Mouse (Mus musculus) hindbrain, postnatal 0 days (tissue): Measurements from ENCODE around the gene Klf6. TPM values are rescaled to one million over a fixed set of nuclear protein-coding genes. Genes with fewer than 3 reads are reported as not detected.
A peak's percentile ranks its signal among the peaks of the same experiment; 100 is the strongest.

Source experiments
- ATAC-seq: fragments of 200-750 bp; cut with Nextera tagmentation; 2 replicates; pipeline ENCODE4 v1.8.0; 2017; ENCODE audit warnings: mild to moderate bottlenecking, moderate TSS enrichment, moderate library complexity
- DNase-seq: peaks from one replicate; pipeline ENCODE4 v3.0.0-alpha.2; 2015; ENCODE audit warnings: low spot score
- H3K27ac ChIP-seq: fragments of 300-500 bp; sonication (generic); 2 replicates; pipeline ENCODE4 v1.5.1; 2014; ENCODE audit warnings: mild to moderate bottlenecking
- H3K27me3 ChIP-seq: fragments of 300-500 bp; sonication (generic); 2 replicates; pipeline ENCODE4 v1.6.1; 2014; ENCODE audit warnings: low read length, mixed read lengths; ENCODE audit not compliant: insufficient read depth
- H3K36me3 ChIP-seq: fragments of 300-500 bp; sonication (generic); 2 replicates; pipeline ENCODE4 v1.6.1; 2014; ENCODE audit warnings: low read length, mixed read lengths; ENCODE audit not compliant: insufficient read depth
- H3K4me1 ChIP-seq: fragments of 300-500 bp; sonication (generic); 2 replicates; pipeline ENCODE4 v1.6.1; 2014; ENCODE audit warnings: antibody characterized with exemption, low read length, mixed read lengths; ENCODE audit not compliant: insufficient read depth
- H3K4me2 ChIP-seq: fragments of 300-500 bp; sonication (generic); 2 replicates; pipeline ENCODE4 v1.6.1; 2014; ENCODE audit warnings: low read depth, mild to moderate bottlenecking, low read length, moderate library complexity, mixed read lengths
- H3K4me3 ChIP-seq: fragments of 300-500 bp; sonication (generic); 2 replicates; pipeline ENCODE4 v1.5.1; 2014; ENCODE audit warnings: low read length
- H3K9ac ChIP-seq: fragments of 300-500 bp; sonication (generic); replicated peaks from 2 replicates; pipeline ENCODE4 v1.6.1; 2014; ENCODE audit warnings: mild to moderate bottlenecking, low read length, moderate library complexity, mixed read lengths
- H3K9me3 ChIP-seq: fragments of 300-500 bp; sonication (generic); 2 replicates; pipeline ENCODE4 v1.6.1; 2016; ENCODE audit warnings: low read length, mixed read lengths
- CTCF ChIP-seq: IDR thresholded peaks from 2 replicates; pipeline ENCODE4 v1.5.1; 2016; ENCODE audit warnings: antibody characterized with exemption, control low read depth, low read depth
- WGBS: fragments of 180-500 bp; shearing (Covaris S2); extraction: QIAGEN DNeasy Blood & Tissue Kit; methylation state at CpG from one replicate; pipeline ENCODE4 v1.1.7; 2014; 5-methylcytosine and 5-hydroxymethylcytosine counted together
- polyA plus RNA-seq: library from polyadenylated mRNA; unstranded; fragments of >200 nt; fragmentation: Nextera tagmentation; extraction: Ambion mirVana; gene quantifications from 2 replicates; pipeline ENCODE4 v1.2.1, GENCODE M21; 2015
- total RNA-seq: library from RNA; depleted of rRNA; stranded (reverse); fragments of >200 nt; gene quantifications from 2 replicates; pipeline ENCODE4 v1.2.3, GENCODE M21; 2014

Klf6 gene
- total and polyA plus RNA-seq, 2 experiments from 2014 or later = 53.1 to 104 TPM

- Histone ChIP-seq H3K4me1 (peaks cover 8% of the 10 kb centered on the region; the same call in 1 of the 2 replicates), H3K9ac (no peak overlapping the region), H3K36me3 (peaks cover 27% of the 10 kb centered on the region; the same call in 1 of the 2 replicates), H3K4me3 (no peak overlapping the region), H3K27ac (no peak overlapping the region), H3K9me3 (no peaks in the 10 kb centered on the region), H3K4me2 (no peak overlapping the region), H3K27me3 (no peaks in the 10 kb centered on the region)
- WGBS = 77% methylated on average over 8 of the region's 8 CpGs
- no peak for TF ChIP-seq CTCF
- ATAC-seq = no peak
- DNase-seq = no peak
Observed at GRCm38 (mm10) chr13:5868376-5868775, 7.1 kb downstream of the Klf6 start.

- H3K9ac ChIP-seq = no peak overlapping the region
- ATAC-seq (no peak), DNase-seq (peak; percentile 16)
- peaks cover 8% of the 10 kb centered on the region; the same call in 1 of the 2 replicates for H3K4me1 ChIP-seq
- no peaks in the 10 kb centered on the region for H3K27me3 ChIP-seq
- WGBS = 43% methylated on average over 5 of the region's 5 CpGs
- TF ChIP-seq CTCF = no peak
- no peak overlapping the region for H3K4me2 ChIP-seq
- no peak overlapping the region for H3K4me3 ChIP-seq
- no peaks in the 10 kb centered on the region for H3K9me3 ChIP-seq
- peak overlapping the region; percentile 26; the same call in 1 of the 2 replicates for H3K27ac ChIP-seq
- H3K36me3 ChIP-seq = peaks cover 27% of the 10 kb centered on the region; the same call in 1 of the 2 replicates
Observed at GRCm38 (mm10) chr13:5869433-5869832, 8.2 kb downstream of the Klf6 start.

GRCm38 (mm10) chr13:5869842-5870241 lies 8.6 kb downstream of the Klf6 start:
- Histone ChIP-seq H3K27me3 (no peaks in the 10 kb centered on the region), H3K4me2 (no peak overlapping the region), H3K27ac (peak overlapping the region; percentile 26), H3K36me3 (peaks cover 27% of the 10 kb centered on the region; the same call in 1 of the 2 replicates), H3K4me3 (no peak overlapping the region), H3K9ac (no peak overlapping the region), H3K9me3 (no peaks in the 10 kb centered on the region), H3K4me1 (peaks cover 8% of the 10 kb centered on the region; the same call in 1 of the 2 replicates)
- DNase-seq (peak; percentile 12), ATAC-seq (no peak)
- 16% methylated on average over 7 of the region's 7 CpGs for WGBS
- no peak for TF ChIP-seq CTCF

- Histone ChIP-seq H3K36me3 (peaks cover 20% of the 10 kb centered on the region; the same call in 1 of the 2 replicates), H3K4me3 (no peak overlapping the region), H3K9ac (no peak overlapping the region), H3K27ac (no peak overlapping the region), H3K4me2 (peak overlapping the region; percentile 35), H3K27me3 (no peaks in the 10 kb centered on the region), H3K9me3 (no peaks in the 10 kb centered on the region), H3K4me1 (peaks cover under 1% of the 10 kb centered on the region; the same call in 1 of the 2 replicates)
- DNase-seq = peak; percentile 34
- WGBS = 18% methylated on average over 14 of the region's 15 CpGs
- peak; percentile 78 for ATAC-seq
- TF ChIP-seq CTCF = no peak
Observed at GRCm38 (mm10) chr13:5870382-5871272, 9.3 kb downstream of the Klf6 start.

- ATAC-seq = no peak
- WGBS = 66% methylated on average over 7 of the region's 7 CpGs
Observed at GRCm38 (mm10) chr13:5871414-5871813, 10.1 kb downstream of the Klf6 start.

GRCm38 (mm10) chr13:5873681-5874080 lies 12.4 kb downstream of the Klf6 start:
- H3K27me3 ChIP-seq = no peaks in the 10 kb centered on the region
- no peak overlapping the region for H3K27ac ChIP-seq
- H3K4me2 ChIP-seq = no peak overlapping the region
- no peaks in the 10 kb centered on the region for H3K36me3 ChIP-seq
- H3K9ac ChIP-seq = no peak overlapping the region
- ATAC-seq = no peak
- no peaks in the 10 kb centered on the region for H3K4me1 ChIP-seq
- no peak overlapping the region for H3K4me3 ChIP-seq
- TF ChIP-seq CTCF = no peak
- no peaks in the 10 kb centered on the region for H3K9me3 ChIP-seq
- 82% methylated on average over 3 of the region's 3 CpGs for WGBS
- no peak for DNase-seq

More at GRCm38 (mm10) chr13:5871414-5871813, 10.1 kb downstream of the Klf6 start:
- Histone ChIP-seq H3K4me3 (no peak overlapping the region), H3K27me3 (no peaks in the 10 kb centered on the region), H3K9me3 (no peaks in the 10 kb centered on the region), H3K9ac (no peak overlapping the region), H3K36me3 (peaks cover 16% of the 10 kb centered on the region; the same call in 1 of the 2 replicates), H3K4me1 (no peaks in the 10 kb centered on the region), H3K27ac (no peak overlapping the region), H3K4me2 (no peak overlapping the region)
- DNase-seq = no peak
- TF ChIP-seq CTCF = no peak
